Mouse (Mus musculus): Measurements from ENCODE around the gene Set.

DNA sequence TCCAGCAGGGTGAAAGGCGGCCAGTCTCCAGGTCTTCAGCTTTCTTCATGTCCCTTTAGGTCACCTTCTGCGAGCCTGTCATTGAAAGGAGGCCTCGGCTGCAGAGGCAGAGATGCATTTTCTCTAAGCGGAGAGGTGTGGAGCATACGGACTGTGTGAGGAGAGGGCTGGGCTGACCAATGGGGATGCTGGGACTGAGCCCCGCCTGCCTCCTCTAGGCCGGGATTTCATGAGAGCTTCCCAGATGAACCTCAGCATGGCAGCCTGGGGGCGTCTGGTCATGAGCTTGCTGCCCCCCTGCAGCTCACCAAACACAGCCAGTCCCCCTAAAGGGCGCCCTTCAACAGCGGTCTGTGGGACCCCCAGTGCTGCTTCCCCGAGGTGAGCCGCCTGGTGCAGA, 27.5 kb downstream of the Set start:
- TF ChIP-seq ZC3H11A (IDR thresholded peaks at IDR 0.05; ENCODE audit: borderline replicate concordance, low read depth, low read length) (no peak), CHD2 (IDR thresholded peaks at IDR 0.05; ENCODE audit: low read depth, low read length) (no peak), ZNF384 (IDR thresholded peaks at IDR 0.05; ENCODE audit: low read depth, low read length) (no peak), MAFK (IDR thresholded peaks at IDR 0.05; ENCODE audit: insufficient read depth, low read depth, low read length) (no peak)
